Mouse (Mus musculus) mammary gland, adult 2 months (tissue): ENCODE measurements around the gene Olfr1143. TPM values are rescaled to one million over a fixed set of nuclear protein-coding genes. Genes with fewer than 3 reads are reported as not detected.

Experiments
- polyA plus RNA-seq: library from polyadenylated mRNA; depleted of rRNA; stranded (reverse); fragments of >200 nt; gene quantifications from 2 replicates; pipeline ENCODE4 v1.2.3, GENCODE M21; 2012; ENCODE audit warnings: low replicate concordance; rRNA removed

The Olfr1143 gene
- not detected in 2 replicates for polyA plus RNA-seq

DNA sequence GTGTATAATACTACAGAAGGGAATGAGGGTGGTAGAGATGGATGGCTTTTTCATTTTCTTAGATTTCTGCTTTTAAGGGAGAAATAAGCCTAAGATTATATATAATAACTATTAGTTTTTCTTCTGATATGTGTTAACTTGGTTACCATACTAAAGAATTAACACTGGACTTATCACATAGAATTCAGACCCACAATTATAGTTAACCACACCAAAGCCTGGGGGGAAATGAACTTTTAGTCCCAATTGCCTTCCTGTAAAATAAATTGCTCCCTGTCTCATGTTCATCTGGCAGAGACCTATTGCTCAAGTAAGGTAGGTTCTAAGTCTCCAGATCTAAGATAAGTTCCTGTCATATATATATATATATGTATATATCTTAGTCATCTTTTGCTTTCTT lies at the start of gene Olfr1143:
Olfr1143 (plus strand) TSS at position 301 of the 400 bp plus-strand sequence.

DNA sequence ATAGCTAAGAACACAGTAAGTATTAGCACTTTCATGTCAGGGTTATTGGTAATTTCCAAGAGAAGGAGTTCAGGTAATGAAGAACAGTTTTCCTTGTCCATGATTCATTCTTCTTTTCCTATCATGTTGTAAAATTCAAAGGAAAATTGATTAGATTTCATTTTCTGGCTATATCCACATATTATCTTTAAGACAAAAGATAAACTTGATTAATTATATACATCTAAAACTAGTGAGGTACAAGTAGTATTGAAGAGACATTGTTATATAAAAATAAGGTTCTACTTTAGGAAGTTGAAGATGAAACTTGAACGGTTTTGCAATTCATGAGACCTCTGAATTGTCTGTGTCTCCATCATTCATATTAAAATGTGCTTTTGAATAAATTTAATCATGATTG lies 46.5 kb upstream of the Olfr1143 start, which contains the start of gene Olfr1141:
Olfr1141 (minus strand) TSS at position 101 of the 400 bp plus-strand sequence.

DNA sequence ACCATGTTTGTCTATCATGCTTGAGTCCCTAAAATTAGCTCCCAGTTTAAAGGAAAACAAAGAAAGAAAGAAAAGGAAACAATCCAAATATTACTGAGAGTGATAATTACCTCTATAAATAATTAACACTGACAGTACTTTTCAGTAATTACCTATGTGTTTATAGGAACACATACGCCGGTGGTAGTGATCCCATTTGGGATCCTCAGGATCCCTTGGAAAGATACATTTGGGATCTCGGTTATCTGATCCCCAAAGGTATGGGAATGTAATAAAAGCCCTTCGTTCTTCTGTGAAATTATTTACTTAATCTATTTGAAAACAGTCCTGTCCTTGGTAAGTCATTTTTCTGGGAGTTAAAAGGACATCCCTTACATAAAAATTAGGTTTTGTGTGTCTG lies 21.2 kb upstream of the Olfr1143 start, which contains the start of gene Olfr152:
Olfr152 (plus strand) TSS at position 301 of the 400 bp plus-strand sequence.

GRCm38 (mm10) chr2:87809522-87809921 lies 9.1 kb downstream of the Olfr1143 start, which contains the start of gene Olfr1145:
Gene Olfr1145, plus strand, starts transcription at chr2:87809822.

DNA sequence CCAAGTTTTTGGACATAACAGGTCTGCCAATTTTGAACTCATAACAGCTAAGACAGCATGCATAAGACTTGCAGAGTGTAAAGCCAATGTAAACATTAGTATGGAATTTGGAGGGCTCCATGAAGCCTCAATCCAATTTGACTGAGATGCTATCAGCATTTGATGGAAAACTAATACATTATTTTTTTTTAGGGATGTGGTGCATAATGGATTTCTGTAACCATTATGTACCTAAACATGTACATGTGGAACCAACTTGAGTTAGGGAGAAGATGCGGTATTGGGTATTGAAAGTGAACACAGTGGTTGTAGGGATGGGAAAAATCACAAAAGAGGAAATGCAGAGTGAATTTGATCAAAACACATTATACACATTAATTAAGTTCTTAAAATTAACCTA lies 29.8 kb downstream of the Olfr1143 start, which contains the start of gene Olfr1148:
Olfr1148 (plus strand) TSS at position 301 of the 400 bp plus-strand sequence.

GRCm38 (mm10) chr2:87843693-87844092 lies 43.3 kb downstream of the Olfr1143 start, which contains the start of gene Olfr1150-ps1:
Gene Olfr1150-ps1, plus strand, starts transcription at chr2:87843993.

Other genes starting within 250 kb of the Olfr1143 start
- not detected in 2 replicates for gene Olfr1129, start 226.7 kb upstream of the Olfr1143 start, polyA plus RNA-seq
- not detected in 2 replicates for gene Olfr1130, start 194.4 kb upstream of the Olfr1143 start, polyA plus RNA-seq
- not detected in 2 replicates for gene Olfr1131, start 173.5 kb upstream of the Olfr1143 start, polyA plus RNA-seq
- gene Olfr1132, start 163.1 kb upstream of the Olfr1143 start, polyA plus RNA-seq, result not detected in 2 replicates
- gene Olfr1133, start 153.2 kb upstream of the Olfr1143 start, polyA plus RNA-seq, result not detected in 2 replicates
- not detected in 2 replicates for gene Olfr1134, start 142.1 kb upstream of the Olfr1143 start, polyA plus RNA-seq
- not detected in 2 replicates for gene Olfr1135, start 126.9 kb upstream of the Olfr1143 start, polyA plus RNA-seq
- not detected in 2 replicates for gene Olfr1136, start 106.6 kb upstream of the Olfr1143 start, polyA plus RNA-seq
- not detected in 2 replicates for gene Olfr1137, start 87.4 kb upstream of the Olfr1143 start, polyA plus RNA-seq
- gene Olfr1138, start 60.6 kb upstream of the Olfr1143 start, polyA plus RNA-seq, result not detected in 2 replicates
- gene Olfr1140, start 56.8 kb upstream of the Olfr1143 start, polyA plus RNA-seq, result not detected in 2 replicates
- gene Olfr1141, start 46.6 kb upstream of the Olfr1143 start, polyA plus RNA-seq, result not detected in 2 replicates
- gene Olfr152, start 21.1 kb upstream of the Olfr1143 start, polyA plus RNA-seq, result not detected in 2 replicates
- gene Olfr1145, start 9.2 kb downstream of the Olfr1143 start, polyA plus RNA-seq, result not detected in 2 replicates
- not detected in 2 replicates for gene Olfr1148, start 29.9 kb downstream of the Olfr1143 start, polyA plus RNA-seq
- not detected in 2 replicates for gene Olfr1150-ps1, start 43.4 kb downstream of the Olfr1143 start, polyA plus RNA-seq
- not detected in 2 replicates for gene Olfr1151, start 55.3 kb downstream of the Olfr1143 start, polyA plus RNA-seq
- gene Olfr1152, start 65.9 kb downstream of the Olfr1143 start, polyA plus RNA-seq, result not detected in 2 replicates
- gene Olfr1153, start 94.4 kb downstream of the Olfr1143 start, polyA plus RNA-seq, result not detected in 2 replicates
- gene Olfr1154, start 104.6 kb downstream of the Olfr1143 start, polyA plus RNA-seq, result not detected in 2 replicates
- not detected in 2 replicates for gene Olfr1155, start 144.5 kb downstream of the Olfr1143 start, polyA plus RNA-seq
- not detected in 2 replicates for gene Olfr1156, start 152.5 kb downstream of the Olfr1143 start, polyA plus RNA-seq
- gene Olfr1157, start 167.7 kb downstream of the Olfr1143 start, polyA plus RNA-seq, result not detected in 2 replicates
- not detected in 2 replicates for gene Olfr74, start 174.1 kb downstream of the Olfr1143 start, polyA plus RNA-seq
- not detected in 2 replicates for gene Olfr1158, start 189.5 kb downstream of the Olfr1143 start, polyA plus RNA-seq
- gene Olfr1160, start 207.7 kb downstream of the Olfr1143 start, polyA plus RNA-seq, result not detected in 2 replicates
- not detected in 2 replicates for gene Olfr1161, start 222.2 kb downstream of the Olfr1143 start, polyA plus RNA-seq
- gene Olfr73, start 237.1 kb downstream of the Olfr1143 start, polyA plus RNA-seq, result not detected in 2 replicates